Mouse (Mus musculus): ENCODE data around the gene Smim4.

- no peak for TF ChIP-seq USF1 (IDR thresholded peaks at IDR 0.05; ENCODE audit: low read depth)
- TF ChIP-seq CTCF (IDR thresholded peaks at IDR 0.05; ENCODE audit: control insufficient read depth, insufficient read depth, insufficient read length): no peak
- no peak for TF ChIP-seq MAX (IDR thresholded peaks at IDR 0.05)
- TF ChIP-seq MYOG (IDR thresholded peaks at IDR 0.05; ENCODE audit: control insufficient read depth, extremely low read depth, insufficient read length): no peak
- TF ChIP-seq MYOD1 (IDR thresholded peaks at IDR 0.05; ENCODE audit: control insufficient read depth, insufficient read length, low read depth): no peak
- no peak for TF ChIP-seq FOSL1 (IDR thresholded peaks at IDR 0.05; ENCODE audit: insufficient read depth, low read length, poor library complexity, severe bottlenecking)
- no peak for TF ChIP-seq CEBPB (IDR thresholded peaks at IDR 0.05; ENCODE audit: low read depth)
Observed at GRCm38 (mm10) chr14:31062277-31062676, 66.5 kb downstream of the Smim4 start.
